Mouse (Mus musculus) cerebellum, adult 9-11 months (tissue): ENCODE results near the gene Kcnmb3.

Experiments
- DNase-seq: peaks from one replicate; pipeline ENCODE4 v3.0.0; 2022

Kcnmb3 gene

GRCm38 (mm10) chr3:32492097-32493090 is at the start of gene Kcnmb3:
Kcnmb3 (minus strand) TSS chr3:32492231.
- DNase-seq: no peak

DNA sequence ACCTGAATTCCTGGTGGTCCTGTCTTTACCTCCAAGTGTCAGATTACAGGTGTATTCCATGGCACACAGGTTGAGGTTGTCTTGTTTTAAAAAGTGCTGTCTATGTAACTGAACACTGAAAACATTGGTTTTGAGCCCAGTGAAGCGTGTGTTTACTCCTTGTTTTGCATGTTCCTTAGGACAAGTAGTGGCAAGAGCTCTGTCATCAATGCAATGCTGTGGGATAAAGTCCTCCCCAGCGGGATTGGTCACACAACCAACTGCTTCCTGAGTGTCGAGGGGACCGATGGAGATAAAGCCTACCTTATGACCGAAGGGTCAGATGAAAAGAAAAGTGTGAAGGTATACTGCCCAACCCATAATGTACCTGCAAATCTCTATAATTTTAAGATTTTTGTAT is 46.1 kb upstream of the Kcnmb3 start:
- no peak for DNase-seq

GRCm38 (mm10) chr3:32537556-32537955 is 45.5 kb upstream of the Kcnmb3 start:
- peak; percentile 61 for DNase-seq

DNA sequence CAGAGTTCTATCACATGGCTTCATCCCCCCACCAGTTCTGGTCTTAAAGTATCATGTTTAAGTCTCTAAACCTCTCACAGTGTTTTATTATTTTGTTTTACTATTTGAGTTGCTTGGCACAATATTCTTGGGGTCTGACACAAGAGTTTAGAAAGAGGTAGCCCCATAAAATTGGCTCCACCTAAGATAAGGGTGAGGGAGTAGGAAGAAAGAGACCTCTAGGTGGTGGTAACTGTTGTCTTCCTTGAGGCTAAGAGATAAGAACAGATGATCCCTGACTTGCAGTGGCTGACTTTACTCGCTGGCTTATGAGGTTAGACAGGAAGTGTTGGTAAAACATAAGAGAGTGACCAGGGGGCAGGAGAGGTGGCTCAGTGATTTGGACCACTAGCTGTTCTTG is 43.7 kb upstream of the Kcnmb3 start:
- DNase-seq: no peak

DNA sequence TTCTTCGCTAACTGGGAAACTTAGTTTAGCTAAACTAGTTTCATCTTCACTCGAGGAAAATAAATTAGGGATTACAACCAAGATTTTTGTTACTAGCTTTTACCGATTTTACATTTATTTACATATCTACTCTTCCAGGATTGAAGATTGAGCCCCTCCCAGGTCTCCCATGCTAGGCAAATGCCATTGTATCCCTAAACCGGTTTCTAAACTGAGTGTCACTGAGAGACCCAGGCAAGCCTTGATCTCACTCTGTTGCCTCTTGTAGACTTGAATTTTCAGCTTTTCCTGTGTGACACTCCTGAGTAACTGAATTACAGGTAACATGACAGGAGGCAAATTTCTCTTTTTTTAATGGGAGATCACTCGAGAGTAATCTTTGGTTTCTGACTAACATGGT is 38.0 kb upstream of the Kcnmb3 start:
- DNase-seq: no peak

DNA sequence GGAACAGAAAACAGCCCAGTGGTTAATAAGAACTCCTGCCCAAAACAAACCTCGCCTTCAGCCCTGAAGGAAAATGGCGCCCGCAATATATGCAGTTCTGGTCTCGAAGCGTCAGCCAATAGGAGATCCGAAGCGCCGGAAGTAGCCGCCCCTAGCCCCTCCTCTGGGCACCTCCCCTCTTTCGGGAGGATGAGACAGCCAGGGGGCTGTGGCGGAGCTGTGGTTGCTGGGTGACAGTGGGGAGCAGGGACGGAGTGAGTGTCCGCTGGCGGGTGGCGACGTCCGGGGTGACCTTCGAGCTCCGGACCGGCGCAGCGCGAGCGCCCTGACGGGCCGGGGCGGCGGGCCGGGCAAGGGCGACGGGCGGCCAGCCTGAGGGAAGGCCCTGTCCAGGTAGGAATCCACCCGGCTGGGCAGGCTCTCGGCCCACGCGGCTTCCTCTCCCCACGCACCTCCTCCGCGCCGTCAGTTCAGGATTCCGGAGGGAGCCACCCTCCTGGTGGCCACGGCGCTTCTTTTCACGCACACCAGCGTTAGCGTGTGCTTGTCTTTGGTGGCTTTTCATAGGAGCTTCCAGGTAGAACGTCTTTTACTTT is 37.4 kb upstream of the Kcnmb3 start, which contains the start of gene Mfn1:
TSS of gene Mfn1 (plus strand) at position 163 of the 596 bp plus-strand sequence.
- DNase-seq: peak; percentile 94

DNA sequence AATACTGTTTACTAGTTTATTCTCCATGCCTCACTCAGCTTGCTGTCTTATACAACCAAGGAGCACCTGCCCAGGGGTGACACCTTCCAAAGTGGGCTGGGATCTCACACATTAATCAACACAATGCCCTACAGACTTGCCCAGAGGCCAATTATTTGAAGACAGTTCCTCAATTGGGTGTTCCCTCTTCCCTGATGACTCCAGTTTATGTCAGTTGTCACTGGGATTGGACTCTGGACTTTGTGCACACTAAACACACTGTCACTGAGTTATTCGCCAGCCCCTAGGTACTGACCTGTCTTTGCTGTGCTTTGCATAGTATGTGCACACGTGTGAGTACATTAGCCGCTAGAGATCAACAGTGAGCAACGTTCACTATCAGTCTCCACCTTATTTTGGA is 35.1 kb upstream of the Kcnmb3 start:
- DNase-seq: no peak

- DNase-seq: no peak
Measured at GRCm38 (mm10) chr3:32513528-32513927, 21.5 kb upstream of the Kcnmb3 start.

GRCm38 (mm10) chr3:32512686-32513284 is 20.8 kb upstream of the Kcnmb3 start:
- DNase-seq: no peak

- peak; percentile 61 for DNase-seq
Measured at GRCm38 (mm10) chr3:32511191-32511550, 19.1 kb upstream of the Kcnmb3 start.

DNA sequence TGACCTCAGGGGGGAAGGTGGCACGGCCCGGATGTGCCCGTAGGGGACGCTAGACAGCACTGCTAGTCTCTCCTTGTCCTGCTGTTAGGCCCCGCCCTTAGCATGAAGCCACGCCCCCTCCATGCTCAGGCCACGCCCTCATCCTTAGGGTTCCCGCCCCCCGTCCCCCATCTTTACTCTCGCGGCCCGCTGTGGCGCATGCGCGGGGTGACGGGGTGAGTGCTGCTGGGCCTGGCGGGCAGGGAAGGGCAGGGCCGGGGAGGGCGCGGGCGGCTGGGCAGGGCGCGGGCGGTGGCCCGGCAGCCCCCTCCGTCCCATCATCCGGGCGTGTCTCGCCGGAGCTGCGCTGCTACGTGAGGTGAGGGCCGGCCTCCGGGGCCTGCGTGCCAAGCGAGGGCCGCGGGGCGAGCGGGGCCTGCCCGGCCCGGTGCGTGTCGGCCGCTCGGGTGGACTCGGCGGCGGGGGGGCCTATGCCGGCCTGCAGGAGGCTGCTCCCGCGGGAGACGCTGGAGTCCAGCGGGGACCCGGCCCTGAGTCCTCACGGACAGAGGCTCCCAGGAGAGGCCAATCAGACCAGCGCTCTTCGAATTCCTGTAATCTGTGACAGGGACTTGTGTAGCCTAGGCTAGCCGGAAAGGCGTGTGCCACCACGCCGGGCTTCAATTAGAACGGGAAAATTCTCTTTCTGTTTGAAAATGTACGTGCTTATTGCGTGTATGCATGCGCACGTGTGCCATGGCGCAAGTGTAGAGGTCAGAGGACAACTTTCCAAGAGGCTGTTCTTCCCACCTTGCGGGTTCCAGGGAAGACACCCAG is 18.6 kb upstream of the Kcnmb3 start:
- DNase-seq: peak; percentile 96

DNA sequence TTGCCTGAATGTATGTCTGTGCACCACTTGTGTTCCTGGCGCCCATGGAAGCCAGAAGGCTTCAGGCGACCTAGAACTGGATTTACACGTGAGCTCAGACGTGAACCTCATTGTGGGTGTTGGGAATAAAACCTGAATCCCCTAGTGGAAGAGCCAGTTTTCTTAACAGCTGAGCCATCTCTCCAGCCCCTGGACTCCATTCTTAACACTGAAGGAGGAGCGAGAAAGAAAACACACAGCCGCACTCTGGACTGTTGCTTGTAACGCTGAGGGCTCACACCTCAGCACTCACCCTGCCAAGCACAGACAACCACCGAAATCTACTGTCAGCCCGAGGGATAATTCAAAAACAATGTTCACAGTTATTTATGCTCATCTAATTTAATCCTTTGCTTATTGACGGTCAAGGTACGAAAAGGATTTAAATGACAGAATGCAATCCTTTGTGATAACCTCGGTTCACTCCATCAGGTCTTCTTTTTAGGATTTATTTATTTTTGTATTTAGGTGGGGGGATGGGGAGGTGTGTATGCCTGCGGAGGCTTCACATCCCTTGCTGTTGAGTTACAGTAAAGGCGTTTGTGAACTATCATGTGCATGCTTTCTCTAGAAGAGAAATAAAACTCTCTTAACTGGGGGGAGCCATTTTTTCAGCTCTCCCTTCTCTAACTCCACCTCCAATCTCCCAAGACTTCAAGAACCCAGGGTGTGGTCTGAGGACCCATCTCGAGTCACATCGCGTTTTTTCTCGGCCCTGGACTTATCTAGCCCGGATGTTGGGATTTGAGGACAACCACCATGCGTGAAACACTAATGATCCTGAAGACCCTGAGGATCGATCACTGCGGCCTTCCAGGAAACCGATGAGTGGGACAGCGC is 17.7 kb upstream of the Kcnmb3 start, which contains the start of gene Zfp639:
TSS of gene Zfp639 (plus strand) at position 764 of the 879 bp plus-strand sequence.
- DNase-seq: peak; percentile 28

DNA sequence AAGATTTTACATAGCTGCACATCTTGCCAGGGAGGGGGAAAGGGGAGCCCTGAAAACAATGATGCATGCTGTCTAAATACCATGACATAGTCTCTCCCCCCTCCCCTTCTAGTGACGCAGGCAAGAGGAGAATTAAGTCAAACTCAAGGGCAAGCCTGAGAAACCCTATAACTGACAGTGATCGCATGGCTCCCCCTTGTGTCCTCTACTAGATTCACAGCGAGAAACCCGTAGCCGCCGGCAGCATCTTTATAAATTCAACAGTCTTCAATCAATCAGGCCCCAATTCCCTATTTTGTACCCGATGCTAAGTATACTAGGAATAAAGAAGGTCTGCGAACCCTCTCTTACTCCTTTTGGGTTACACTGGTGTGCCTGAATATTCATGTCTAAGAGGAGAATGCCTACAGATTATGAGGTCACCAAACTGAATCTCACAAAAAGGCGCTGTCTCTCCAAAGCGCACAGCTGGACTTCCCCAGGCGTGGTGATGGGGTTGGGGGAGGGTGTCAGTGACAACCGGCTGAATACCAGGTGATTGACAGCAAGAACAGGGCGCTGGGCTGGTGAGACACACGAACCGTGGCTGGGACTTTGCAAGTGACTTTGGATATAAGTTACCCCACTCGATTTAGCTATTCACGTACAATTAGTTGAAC is 16.8 kb upstream of the Kcnmb3 start:
- DNase-seq: peak; percentile 74

DNA sequence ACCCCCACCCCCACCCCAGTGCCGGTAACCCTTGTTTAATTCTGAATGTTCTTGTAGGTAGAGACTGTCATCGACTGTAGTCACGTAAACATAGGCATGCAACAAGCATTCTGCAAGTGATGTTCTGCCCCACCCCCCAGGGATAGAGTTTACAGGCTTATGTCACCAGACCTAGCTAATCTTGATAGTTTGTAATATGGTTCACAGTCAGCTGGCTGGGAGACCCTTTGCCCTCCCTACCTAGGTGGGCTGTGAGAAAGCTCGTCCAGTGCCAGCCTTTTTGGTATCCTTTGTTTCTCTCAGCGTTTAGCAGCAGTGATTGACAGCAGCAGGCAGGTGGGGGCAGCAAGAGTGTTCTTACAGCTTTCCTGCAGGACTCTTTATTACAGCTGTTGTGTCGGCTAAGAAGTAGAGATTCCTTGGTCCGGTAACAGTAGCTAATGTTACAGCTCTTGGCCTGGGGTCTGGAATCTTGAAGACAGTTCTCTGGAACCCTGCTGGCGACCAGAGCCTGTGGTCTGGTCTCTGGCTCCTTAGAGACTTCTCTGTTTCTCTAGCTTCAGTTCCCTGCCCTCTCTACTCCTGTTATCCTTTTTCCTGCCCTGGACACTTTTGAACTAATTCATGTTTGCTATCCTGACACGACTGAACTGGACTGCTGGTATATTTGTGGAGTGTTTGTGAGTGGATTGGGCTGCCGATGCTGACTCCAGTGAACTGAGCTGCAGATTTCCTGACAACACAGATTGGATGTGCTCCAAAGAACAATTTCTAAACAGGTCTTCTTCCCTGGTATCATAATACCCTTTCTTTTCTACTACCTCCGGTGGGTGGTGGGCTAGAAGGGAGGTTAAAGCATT is 14.6 kb upstream of the Kcnmb3 start:
- no peak for DNase-seq

GRCm38 (mm10) chr3:32505841-32506240 is 13.8 kb upstream of the Kcnmb3 start:
- no peak for DNase-seq

DNA sequence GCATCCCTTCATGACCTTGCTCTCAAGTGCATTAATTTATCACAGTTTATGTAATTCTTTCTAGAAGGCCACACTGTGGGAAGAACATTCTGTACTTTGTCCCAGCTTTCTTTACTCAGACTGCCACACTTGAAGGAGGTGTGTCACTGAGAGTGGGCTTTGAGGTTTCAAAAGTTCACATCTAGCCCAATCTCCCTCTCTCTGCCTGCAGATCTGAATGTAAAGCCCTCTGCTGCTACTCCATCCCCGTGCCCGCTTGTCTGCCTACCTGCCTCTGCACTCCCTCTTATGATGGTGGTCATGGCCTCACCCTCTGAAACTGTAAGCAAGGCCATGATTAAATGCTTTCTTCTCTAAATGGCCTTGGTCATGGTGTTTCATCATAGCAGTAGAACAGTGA is 8.3 kb upstream of the Kcnmb3 start:
- DNase-seq: no peak

DNA sequence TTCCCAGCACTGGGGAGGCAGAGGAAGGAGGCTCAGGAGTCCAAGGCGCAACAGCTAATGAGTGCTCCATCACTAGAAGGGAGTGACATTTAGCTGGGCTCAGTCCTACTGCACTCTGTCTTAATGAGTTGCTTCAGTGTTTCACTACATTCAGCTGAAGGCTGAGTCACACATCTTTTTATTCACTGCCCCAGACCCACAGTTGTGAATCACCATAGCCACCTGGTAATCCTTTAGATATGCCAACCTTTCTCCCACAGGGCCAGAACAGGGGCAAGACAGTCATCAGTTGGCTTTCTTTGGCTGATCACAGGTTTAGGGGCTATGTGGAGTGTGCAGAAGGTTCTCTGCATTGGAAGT is 4.7 kb upstream of the Kcnmb3 start:
- no peak for DNase-seq

- DNase-seq: no peak
Measured at GRCm38 (mm10) chr3:32495856-32496710, 4.1 kb upstream of the Kcnmb3 start.

GRCm38 (mm10) chr3:32495088-32495770 is 3.2 kb upstream of the Kcnmb3 start:
- DNase-seq: no peak
